Mouse (Mus musculus): Measurements from ENCODE around the gene Fam172a. TPM values are rescaled to one million over a fixed set of nuclear protein-coding genes. Genes with fewer than 3 reads are reported as not detected.

Fam172a gene
- polyA plus RNA-seq, 1 experiment from 2014 or later, result 11.6 TPM

DNA sequence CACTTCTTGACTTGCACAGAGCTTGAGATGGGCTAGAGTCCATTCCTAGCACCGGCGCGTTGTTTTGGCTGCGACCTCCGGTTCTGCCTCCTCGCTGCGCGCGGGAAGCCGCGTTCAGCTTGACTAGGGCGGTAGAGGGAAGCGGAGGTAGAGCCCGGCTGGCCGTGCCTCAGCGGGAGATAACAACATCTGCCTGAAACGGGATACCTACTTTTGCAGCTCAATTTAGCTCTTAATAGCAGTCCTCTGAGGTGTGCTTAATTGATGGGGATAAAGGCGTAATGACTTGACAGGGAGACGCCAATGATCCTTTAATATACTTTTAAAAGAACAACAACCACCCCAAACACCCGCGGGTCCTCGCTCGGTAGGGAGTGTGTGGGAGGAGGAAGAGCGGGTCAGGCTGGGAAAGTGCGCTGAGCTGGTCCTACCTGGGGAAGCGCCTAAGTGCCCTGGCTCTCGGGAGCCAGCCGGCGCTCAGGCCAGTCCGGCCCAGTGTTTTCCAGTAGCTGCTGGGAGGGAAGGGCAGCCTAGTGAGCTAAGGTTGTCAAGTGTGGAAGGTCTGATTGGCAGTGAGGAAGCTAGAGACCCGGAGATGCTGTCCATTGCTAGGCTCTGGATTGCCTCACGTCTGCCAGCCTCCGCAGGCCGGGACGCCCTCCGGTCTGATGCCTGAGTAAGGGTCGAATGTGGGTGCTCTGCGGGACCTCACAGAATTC lies 508.4 kb downstream of the Fam172a start:
- Histone ChIP-seq H3K27ac (no peak overlapping the region), H3K27me3 (peaks cover 83% of the 10 kb centered on the region), H3K4me3 (replicated peaks) (peak overlapping the region; percentile 14; the same call in 1 of the 2 replicates), H3K9me3 (replicated peaks) (no peaks in the 10 kb centered on the region), H3K4me1 (replicated peaks) (no peaks in the 10 kb centered on the region), H3K9ac (no peak overlapping the region), H3K4me2 (peak overlapping the region; percentile 35), H3K36me3 (no peaks in the 10 kb centered on the region)
- no peak for DNase-seq
- 1% methylated on average over 38 of the region's 38 CpGs for WGBS (ENCODE audit: insufficient replicate concordance)
- no peak for ATAC-seq (ENCODE audit: low read depth)

DNA sequence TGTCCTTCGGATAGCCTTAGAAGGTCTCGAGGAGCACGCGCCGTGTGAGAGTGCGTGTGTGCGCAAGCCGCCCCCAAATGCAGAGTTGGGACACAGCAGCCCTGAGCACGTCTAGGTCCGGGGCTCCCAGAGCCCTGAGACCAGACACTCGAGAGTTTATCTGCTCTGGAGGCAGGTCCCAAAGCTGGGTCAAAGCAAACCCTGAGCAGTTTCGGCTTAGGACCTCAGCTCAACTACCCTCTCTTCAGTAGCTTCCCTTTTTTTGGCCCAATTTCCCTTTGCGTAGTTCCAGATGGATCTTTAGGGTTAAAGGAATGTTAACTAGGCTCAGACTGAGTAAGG lies 508.9 kb downstream of the Fam172a start:
- Histone ChIP-seq H3K36me3 (no peaks in the 10 kb centered on the region), H3K4me2 (peak overlapping the region; percentile 35), H3K27ac (no peak overlapping the region), H3K4me1 (replicated peaks) (no peaks in the 10 kb centered on the region), H3K9me3 (replicated peaks) (no peaks in the 10 kb centered on the region), H3K27me3 (peaks cover 78% of the 10 kb centered on the region), H3K9ac (no peak overlapping the region), H3K4me3 (replicated peaks) (no peak overlapping the region)
- DNase-seq (no peak), ATAC-seq (ENCODE audit: low read depth) (no peak)
- WGBS (ENCODE audit: insufficient replicate concordance), result 4% methylated on average over 13 of the region's 13 CpGs

DNA sequence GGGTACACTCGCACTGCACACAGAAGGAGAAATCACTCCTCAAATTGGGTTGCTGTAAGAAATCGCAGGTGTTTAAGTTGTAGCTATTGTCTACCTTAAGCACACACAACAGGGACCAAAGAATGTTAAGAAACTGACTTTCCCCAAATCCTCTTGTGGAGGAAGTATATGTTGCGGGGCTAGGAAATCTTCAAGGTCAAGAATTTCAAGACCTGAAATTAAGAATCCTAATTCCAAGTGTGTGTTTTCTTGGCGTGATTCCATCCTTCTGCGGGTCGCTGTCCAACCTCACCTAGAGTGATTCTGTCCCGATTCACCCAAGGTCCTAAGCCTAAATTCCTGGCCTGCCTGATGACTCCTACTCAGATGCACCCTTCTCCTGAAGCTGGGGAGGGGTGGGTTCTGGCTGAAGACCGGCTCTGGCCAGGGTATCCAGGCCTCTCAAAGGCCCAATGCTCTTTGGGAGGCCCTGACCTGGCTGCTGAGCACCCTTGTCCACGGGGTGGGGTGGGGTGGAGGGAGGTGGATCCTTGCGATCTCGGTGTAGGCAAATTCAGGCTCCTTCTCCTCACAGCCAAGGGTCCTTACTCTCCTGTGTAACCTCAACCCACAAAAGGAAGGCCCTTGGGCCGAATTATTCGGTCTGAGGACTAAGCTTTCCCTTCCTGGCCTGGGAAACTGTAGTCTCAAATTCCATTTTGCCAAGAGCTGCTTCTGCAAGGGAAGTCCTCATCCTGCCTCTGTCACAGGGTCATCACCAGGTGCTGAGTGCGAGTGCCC lies 509.6 kb downstream of the Fam172a start:
- Histone ChIP-seq H3K9ac (no peak overlapping the region), H3K9me3 (replicated peaks) (no peaks in the 10 kb centered on the region), H3K4me3 (replicated peaks) (no peak overlapping the region), H3K27ac (no peak overlapping the region), H3K27me3 (peaks cover 73% of the 10 kb centered on the region), H3K36me3 (no peaks in the 10 kb centered on the region), H3K4me1 (replicated peaks) (no peaks in the 10 kb centered on the region), H3K4me2 (no peak overlapping the region)
- DNase-seq (no peak), ATAC-seq (ENCODE audit: low read depth) (no peak)
- 11% methylated on average over 14 of the region's 14 CpGs for WGBS (ENCODE audit: insufficient replicate concordance)

DNA sequence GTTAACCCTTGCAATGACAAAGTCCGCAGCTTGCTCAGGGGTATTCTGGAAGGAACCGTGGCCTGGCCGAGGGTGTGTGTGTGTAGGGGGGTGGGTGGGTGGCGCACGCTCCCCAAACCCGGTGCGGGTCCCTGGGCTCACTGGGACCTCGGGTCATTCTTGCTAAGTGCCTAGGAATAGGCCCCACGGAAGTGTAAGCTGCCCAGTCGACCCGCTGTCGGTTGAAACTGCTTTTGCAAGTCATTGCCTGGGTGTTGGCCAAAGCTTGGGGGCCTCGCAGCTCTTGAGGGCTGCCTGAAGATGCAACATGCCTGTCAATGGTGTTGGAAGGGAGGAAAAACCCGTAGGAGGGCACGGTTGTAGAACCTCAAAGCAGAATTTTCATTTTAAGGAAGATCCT lies 510.3 kb downstream of the Fam172a start:
- Histone ChIP-seq H3K9ac (no peak overlapping the region), H3K27me3 (peaks cover 68% of the 10 kb centered on the region), H3K9me3 (replicated peaks) (no peaks in the 10 kb centered on the region), H3K27ac (no peak overlapping the region), H3K36me3 (no peaks in the 10 kb centered on the region), H3K4me3 (replicated peaks) (no peak overlapping the region), H3K4me1 (replicated peaks) (no peaks in the 10 kb centered on the region), H3K4me2 (no peak overlapping the region)
- DNase-seq (no peak), ATAC-seq (ENCODE audit: low read depth) (no peak)
- 15% methylated on average over 15 of the region's 15 CpGs for WGBS (ENCODE audit: insufficient replicate concordance)

DNA sequence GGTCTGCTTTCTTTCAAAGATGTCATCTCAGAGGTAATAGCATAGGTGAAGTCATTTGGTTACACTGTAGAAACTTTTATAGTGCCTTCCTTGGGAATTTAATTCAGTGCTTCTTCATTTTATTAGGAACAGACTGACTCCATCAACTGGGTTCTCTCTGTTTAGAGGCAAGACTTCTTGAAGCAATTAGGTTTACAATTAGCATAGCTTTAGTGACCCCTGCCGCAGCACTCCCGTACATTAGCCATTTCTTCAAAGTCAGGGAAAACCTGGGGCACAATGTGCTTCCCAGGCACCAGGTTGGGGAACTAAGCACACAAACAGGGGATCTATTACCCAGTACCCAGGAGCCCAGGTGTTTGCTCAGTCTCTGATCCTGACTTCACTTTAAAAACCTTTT lies 511.3 kb downstream of the Fam172a start:
- H3K27ac ChIP-seq, result no peak overlapping the region
- H3K4me1 ChIP-seq (replicated peaks), result no peaks in the 10 kb centered on the region
- no peak overlapping the region for H3K4me2 ChIP-seq
- no peaks in the 10 kb centered on the region for H3K36me3 ChIP-seq
- no peaks in the 10 kb centered on the region for H3K9me3 ChIP-seq (replicated peaks)
- H3K4me3 ChIP-seq (replicated peaks), result no peak overlapping the region
- DNase-seq (no peak), ATAC-seq (ENCODE audit: low read depth) (no peak)
- 36% methylated on average over 2 of the region's 2 CpGs for WGBS (ENCODE audit: insufficient replicate concordance)
- peaks cover 59% of the 10 kb centered on the region for H3K27me3 ChIP-seq
- H3K9ac ChIP-seq, result no peak overlapping the region

DNA sequence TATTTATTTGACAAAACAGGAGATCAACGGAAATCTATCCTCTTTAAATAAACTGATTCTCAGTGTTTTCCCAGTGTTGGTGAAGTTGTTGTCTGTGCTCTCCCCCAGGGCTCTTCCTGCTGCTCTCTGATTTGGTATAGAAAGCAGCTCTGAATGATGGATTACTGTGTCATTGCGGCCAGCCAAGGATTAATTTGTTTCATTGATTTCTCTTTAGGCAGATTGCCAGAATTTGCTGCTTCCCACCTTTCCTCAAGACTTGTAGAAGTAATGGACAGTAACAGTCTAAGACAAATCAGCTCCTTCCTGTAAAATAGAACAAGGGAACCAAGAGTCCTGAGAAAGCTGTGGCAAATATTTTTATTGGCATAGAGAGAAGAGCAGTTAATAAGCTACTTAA lies 513.4 kb downstream of the Fam172a start:
- H3K9ac ChIP-seq, result no peak overlapping the region
- no peaks in the 10 kb centered on the region for H3K9me3 ChIP-seq (replicated peaks)
- DNase-seq (no peak), ATAC-seq (ENCODE audit: low read depth) (no peak)
- H3K4me1 ChIP-seq (replicated peaks), result no peaks in the 10 kb centered on the region
- WGBS (ENCODE audit: insufficient replicate concordance), result 48% methylated on average over 2 of the region's 2 CpGs
- H3K27me3 ChIP-seq, result peaks cover 39% of the 10 kb centered on the region
- H3K27ac ChIP-seq, result no peak overlapping the region
- no peaks in the 10 kb centered on the region for H3K36me3 ChIP-seq
- no peak overlapping the region for H3K4me3 ChIP-seq (replicated peaks)
- no peak overlapping the region for H3K4me2 ChIP-seq

Data from liver, embryonic 13.5 days (tissue).